Mouse (Mus musculus): ENCODE measurements around the gene Defa35. TPM values are rescaled to one million over a fixed set of nuclear protein-coding genes. Genes with fewer than 3 reads are reported as not detected.

The Defa35 gene
- polyA plus RNA-seq (2017; shearing (Covaris generic)): not detected

DNA sequence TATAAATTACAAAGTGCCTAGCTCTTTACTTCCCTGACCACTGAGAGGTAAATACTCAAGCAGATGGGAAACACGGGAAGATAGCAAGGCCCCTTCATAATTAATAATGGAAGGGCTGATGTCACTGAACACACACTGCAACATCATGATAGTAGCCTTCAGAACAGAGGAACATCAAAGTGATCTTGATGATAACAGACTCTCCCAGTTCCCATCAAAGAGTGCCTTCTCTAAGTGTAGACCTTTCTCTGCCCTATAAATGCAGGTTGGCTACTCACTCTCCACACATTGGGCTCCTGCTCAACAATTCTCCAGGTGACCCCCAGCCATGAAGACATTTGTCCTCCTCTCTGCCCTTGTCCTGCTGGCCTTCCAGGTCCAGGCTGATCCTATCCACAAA, at the start of gene Defa35:
TSS of gene Defa35 (plus strand) at position 301 of the 400 bp plus-strand sequence.

DNA sequence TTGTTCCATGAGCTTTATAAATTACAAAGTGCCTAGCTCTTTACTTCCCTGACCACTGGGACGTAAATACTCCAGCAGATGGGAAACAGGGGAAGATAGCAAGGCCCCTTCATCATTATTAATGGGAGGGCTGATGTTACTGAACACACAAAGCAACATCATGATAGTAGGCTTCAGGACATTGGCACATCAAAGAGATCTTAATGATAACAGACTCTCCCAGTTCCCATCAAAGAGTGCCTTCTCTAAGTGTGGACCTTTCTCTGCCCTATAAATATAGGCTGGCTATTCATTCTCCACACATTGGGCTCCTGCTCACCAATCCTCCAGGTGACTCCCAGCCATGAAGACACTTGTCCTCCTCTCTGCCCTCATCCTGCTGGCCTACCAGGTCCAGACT, 39.6 kb upstream of the Defa35 start, which contains the start of gene Defa21:
TSS of gene Defa21 (plus strand) at position 301 of the 400 bp plus-strand sequence.

DNA sequence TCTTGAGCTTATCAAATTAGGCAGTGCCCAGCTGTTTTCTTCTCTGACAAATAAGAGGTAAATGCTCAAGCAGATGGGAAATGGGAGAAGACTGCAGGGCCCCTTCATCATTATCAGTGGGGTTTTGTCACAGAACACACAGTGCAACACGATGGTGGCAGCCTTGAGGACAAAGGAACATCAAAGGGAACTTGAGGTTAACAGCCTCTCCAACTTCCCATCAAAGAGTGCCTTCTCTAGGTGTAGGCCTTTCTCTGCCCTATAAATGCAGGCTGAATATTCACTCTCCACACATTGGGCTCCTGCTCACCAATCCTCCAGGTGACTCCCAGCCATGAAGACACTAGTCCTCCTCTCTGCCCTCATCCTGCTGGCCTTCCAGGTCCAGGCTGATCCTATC, 10.1 kb upstream of the Defa35 start, which contains the start of gene Defa23:
TSS of gene Defa23 (plus strand) at position 301 of the 400 bp plus-strand sequence.

DNA sequence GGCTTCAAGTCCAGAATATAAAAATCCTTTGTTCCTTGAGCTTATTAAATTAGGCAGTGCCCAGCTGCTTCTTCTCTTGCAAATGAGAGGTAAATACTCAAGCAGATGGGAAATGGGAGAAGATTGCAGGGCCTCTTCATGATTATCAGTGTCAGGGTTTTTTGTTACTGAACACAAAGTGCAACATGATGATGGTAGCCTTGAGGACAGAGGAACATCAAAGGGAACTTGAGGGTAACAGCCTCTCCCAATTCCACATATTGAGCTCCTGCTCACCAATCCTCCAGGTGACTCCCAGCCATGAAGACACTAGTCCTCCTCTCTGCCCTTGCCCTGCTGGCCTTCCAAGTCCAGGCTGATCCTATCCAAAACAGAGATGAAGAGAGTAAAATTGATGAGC, 19.3 kb downstream of the Defa35 start, which contains the start of gene Defa25:
TSS of gene Defa25 (plus strand) at position 301 of the 400 bp plus-strand sequence.

DNA sequence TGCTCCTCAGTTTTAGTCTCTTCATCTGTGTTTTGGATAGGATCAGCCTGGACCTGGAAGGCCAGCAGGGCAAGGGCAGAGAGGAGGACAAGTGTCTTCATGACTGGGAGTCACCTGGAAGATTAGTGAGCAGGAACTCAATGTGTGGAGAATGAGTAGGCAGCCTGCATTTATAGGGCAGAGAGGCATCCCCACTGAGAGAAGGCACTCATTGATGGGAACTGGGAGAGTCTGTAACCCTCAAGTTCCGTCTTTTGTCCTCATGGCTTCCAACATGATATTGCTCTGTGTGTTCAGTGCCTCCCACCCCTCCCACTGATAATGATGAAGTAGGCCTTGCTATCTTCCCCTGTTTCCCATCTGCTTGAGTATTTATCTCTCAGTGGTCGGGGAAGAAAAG, 31.1 kb downstream of the Defa35 start, which contains the start of gene Gm14851:
TSS of gene Gm14851 (minus strand) at position 101 of the 400 bp plus-strand sequence.

Other genes with a start within 250 kb of the Defa35 start
- not detected for gene Defb33, start 172.4 kb upstream of the Defa35 start, polyA plus RNA-seq (2017; shearing (Covaris generic))
- gene Gm15056, start 162.4 kb upstream of the Defa35 start, polyA plus RNA-seq (2017; shearing (Covaris generic)): not detected
- gene Gm6040, start 143.0 kb upstream of the Defa35 start, polyA plus RNA-seq (2017; shearing (Covaris generic)): not detected
- not detected for gene AY761185, start 120.3 kb upstream of the Defa35 start, polyA plus RNA-seq (2017; shearing (Covaris generic))
- not detected for gene Defa21, start 39.5 kb upstream of the Defa35 start, polyA plus RNA-seq (2017; shearing (Covaris generic))
- not detected for gene Defa23, start 10.0 kb upstream of the Defa35 start, polyA plus RNA-seq (2017; shearing (Covaris generic))
- not detected for gene Defa25, start 19.4 kb downstream of the Defa35 start, polyA plus RNA-seq (2017; shearing (Covaris generic))
- not detected for gene Gm14851, start 31.0 kb downstream of the Defa35 start, polyA plus RNA-seq (2017; shearing (Covaris generic))
- not detected for gene Defa30, start 69.6 kb downstream of the Defa35 start, polyA plus RNA-seq (2017; shearing (Covaris generic))
- gene Defa22, start 97.2 kb downstream of the Defa35 start, polyA plus RNA-seq (2017; shearing (Covaris generic)): not detected
- gene Defa31, start 126.6 kb downstream of the Defa35 start, polyA plus RNA-seq (2017; shearing (Covaris generic)): not detected
- gene Gm15293, start 136.5 kb downstream of the Defa35 start, polyA plus RNA-seq (2017; shearing (Covaris generic)): not detected
- not detected for gene Gm15292, start 184.7 kb downstream of the Defa35 start, polyA plus RNA-seq (2017; shearing (Covaris generic))